Mouse (Mus musculus) adrenal gland, postnatal 10 days (tissue): Measurements from ENCODE around the gene Top1. TPM values are rescaled to one million over a fixed set of nuclear protein-coding genes. Genes with fewer than 3 reads are reported as not detected.
A peak's percentile ranks its signal among the peaks of the same experiment; 100 is the strongest.

Source experiments
- DNase-seq: peaks from one replicate; pipeline ENCODE4 v3.0.0; 2021; ENCODE audit warnings: mixed read lengths
- total RNA-seq, 2 experiments: library from RNA; stranded (reverse); gene quantifications; 2 replicates each; pipeline ENCODE4 v1.2.3; 2021

Gene Top1
- total RNA-seq, 2 experiments from 2014 or later = 72.7 to 75.0 TPM

- no peak for DNase-seq
These were observed 73.1 kb downstream of the Top1 start for GRCm38 (mm10) chr2:160718811-160719210.

DNA sequence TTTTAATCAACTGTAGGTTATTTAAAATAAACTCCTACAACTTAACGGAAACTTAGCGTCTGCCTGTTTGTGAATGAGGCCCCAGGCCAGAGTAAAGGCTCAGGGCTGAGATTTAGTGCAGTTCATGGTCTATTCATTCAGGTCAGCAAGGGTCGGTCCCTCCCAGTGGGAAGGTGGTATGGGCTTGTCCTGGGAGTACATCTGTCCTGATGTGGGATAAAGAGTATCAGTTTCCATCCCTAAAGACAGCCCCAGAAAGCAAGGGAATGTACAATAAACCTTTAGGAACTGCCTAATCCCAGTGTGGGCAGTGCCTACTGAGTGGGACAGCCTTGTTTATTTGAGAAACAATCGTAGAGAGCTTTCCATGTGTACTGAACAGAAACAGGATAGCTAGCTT lies 77.0 kb downstream of the Top1 start:
- DNase-seq = no peak

- no peak for DNase-seq
These were observed 78.1 kb downstream of the Top1 start for GRCm38 (mm10) chr2:160723613-160724375.

DNA sequence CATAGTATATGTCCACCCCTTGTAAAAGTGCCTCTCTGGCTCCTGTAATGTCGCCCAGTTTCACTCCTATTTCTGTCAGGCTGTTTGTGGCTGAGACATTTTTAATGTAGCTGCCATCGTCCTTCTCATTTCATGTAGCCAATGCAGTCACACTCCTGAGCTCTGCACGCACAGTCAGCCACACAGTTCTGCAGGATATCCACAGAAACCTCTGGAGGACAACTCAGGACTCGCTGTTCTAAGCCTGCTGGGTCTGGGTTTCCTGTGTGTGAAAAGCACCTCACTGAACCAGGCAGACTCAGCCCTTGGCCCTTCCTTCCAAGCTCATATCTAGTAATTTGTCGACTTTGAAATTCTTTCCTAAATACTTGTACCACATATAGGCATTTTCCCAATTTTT lies 78.8 kb downstream of the Top1 start:
- DNase-seq = no peak

DNA sequence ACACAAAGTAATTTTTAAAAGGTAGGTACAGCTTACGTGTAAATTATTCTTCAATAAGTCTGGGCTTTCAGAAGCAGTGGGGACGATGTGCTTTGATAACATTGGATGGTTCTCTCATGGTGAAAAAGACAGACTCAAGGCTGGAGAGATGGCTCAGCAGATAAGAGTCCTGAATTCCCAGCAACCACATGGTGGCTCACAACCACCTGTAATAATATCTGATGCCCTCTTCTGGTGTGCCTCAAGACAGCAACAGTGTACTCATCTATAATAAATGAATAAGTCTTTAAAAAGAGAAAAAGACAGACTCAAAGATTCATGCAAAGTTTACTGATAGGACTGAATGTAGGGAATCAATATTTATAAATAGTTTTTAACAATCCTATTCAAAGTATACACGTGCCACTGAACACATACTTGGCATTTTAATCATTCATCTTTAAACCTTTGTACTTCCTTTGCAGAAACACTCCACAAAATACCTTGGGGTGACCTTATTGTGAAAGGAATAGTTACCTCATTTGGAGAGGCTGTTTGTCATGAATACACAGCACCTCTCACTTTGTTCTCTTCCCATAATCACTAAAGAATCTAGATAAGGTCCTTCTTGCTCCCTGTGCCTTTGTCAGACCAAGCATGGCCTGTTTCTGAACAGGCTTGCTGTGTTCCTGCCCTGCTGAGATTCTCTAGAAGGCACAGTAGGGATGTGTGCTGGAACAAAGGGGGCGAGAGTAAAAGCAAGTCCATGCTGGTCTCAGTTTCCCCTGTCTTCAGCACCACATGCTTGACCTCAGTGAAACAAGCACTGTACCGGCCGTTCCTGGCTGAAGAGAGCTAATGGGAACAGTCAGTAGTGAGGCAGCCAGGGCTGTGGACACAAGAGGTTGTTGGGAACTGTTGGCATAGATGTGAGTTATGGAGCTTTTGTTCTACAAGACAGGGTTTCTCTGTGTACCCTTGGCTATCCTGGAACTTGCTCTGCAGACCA lies 80.5 kb downstream of the Top1 start:
- DNase-seq = no peak

- DNase-seq = no peak
These were observed 83.3 kb downstream of the Top1 start for GRCm38 (mm10) chr2:160728972-160729371.

DNA sequence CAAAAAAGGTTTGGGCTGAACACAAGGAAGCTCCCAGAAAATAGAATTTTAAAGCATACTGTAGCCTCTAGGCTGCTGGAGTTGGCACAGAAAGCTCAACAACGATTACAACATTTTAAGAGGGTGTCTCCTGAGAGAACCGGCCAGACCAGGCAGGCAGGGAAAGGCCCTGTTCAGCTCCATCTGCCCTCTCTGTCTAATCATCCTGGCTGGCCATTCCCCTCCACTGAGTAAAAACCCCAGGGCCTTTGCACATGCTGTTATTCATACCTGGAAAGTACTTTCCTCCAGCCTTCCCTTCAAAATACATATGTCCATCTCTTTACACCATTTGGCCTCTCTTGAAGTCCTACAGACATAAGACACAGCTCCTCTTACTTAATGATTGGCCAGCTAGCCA lies 83.7 kb downstream of the Top1 start:
- no peak for DNase-seq

DNA sequence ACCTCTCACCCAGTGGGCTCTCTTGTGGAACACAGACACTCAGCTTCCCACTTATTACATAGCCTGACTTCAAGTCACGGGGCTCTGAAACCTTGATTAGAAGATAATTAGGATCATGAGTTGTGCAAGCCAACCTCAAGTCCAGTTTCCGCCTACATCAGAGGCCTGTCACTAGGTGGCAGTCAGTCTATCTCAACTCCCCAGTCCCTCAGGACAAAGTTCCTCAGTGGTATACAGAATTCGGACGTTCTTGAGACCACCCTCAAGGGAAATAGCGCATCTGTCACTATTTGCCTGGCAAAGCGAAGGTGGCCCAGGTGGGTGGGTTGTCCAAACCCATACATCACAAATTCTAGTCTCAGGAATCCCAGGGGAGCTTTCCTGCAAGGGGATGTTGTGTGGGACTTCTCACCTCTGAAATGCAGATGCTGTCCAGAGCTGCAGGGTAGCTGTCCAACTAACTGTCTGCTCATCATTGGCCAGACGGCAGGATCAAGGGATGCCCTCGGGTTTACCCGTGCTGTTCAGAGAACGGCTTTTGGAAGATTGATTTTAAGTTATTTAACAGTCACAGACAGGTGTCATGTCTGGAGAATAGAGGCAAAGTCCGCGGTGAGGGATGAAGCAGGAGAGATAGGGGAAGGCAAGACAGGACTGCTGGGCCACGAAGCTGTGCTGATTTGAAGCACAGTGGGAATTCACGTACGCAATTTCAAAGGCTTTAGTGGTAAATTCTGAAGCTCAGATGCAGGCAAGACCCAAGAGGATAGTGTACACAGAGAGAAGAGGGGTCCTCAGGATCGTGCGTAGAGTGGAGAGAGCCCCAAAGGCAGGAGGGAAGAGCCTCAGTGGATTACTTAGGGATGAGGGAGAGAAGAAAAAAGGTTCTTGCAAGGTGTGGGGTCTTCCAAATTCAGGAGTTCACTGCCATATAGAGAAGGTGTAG lies 84.4 kb downstream of the Top1 start:
- DNase-seq = no peak

- no peak for DNase-seq
These were observed 85.1 kb downstream of the Top1 start for GRCm38 (mm10) chr2:160730797-160731116.

GRCm38 (mm10) chr2:160731117-160731838 lies 85.6 kb downstream of the Top1 start, which contains the start of gene Plcg1:
Gene Plcg1 (plus strand): TSS chr2:160731300.
- peak; percentile 96 for DNase-seq

DNA sequence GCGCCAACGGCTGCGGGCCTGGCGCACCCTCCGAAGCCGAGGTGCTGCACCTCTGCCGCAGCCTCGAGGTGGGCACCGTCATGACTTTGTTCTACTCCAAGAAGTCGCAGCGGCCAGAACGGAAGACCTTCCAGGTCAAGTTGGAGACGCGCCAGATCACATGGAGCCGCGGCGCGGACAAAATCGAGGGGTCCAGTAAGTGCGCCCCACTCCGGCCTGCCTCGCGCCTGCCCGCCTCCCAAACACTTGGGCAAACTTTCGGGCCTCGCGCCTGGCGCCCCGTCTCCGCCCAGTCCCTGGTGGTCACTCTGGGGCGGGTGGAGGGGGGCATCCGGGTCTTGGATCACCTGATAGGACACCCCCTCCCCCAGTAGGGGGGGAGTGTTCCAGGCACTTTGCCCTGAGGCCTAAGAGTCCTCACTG lies 86.2 kb downstream of the Top1 start:
- peak; percentile 78 for DNase-seq

DNA sequence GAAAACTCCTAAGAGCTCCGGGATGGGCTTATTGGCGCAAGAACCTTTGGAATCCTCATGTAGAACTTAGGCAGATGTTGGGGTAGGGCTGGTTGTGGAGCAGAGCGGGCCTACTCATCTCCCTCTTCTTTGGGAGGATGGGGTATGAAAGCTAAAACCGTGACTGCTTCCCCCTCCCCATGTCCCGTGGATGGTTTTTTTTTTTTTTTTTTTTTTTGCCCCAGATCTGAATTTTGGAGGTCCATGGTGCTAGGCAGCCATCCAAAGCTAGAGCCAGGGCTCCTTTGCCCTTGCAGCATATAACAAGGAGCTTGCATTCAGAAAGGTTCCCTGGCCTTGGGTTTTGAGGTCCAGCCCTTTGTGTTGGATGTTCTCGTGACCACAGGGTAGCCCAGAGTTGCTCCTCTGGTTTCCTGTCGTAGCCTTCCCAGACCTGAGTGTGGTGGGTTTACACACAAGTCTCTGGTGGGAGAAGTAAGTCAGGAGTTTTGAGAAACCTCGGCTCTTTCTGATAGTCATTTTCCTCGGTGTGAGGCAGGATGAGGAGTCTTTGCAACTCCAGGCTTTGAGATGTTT lies 86.8 kb downstream of the Top1 start:
- DNase-seq = no peak

- DNase-seq = no peak
These were observed 87.4 kb downstream of the Top1 start for GRCm38 (mm10) chr2:160733131-160733531.

- no peak for DNase-seq
These were observed 88.6 kb downstream of the Top1 start for GRCm38 (mm10) chr2:160734331-160734730.

DNA sequence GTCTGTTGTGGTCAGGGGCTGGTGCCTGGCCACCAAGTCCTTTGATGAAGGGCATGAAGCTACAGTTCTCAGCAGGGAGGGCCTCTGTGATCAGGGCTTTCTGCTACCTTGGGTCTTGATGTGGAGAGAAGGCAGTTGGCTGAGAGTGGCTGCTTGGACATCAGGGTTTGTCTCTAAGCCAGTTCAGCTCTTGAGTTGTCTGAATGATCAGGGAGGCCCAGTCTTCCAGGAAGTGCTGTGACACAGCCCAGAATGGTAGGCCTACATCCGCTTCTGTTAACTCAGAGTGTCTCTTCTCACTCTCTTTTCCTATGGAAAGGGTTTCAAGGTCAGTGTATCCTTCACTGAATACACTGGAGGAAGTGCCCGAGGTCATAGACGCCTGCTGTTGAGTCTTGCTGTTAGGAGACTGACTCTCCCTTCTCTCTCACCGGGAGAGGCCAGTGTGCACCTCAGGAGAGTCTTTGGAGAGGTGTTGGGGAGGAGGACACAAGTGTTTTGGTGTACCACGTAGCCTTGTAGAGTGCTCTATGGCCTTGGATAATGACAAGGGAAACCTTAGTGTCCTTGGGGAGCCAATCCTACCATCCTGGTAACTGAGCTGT lies 90.1 kb downstream of the Top1 start:
- DNase-seq = no peak

GRCm38 (mm10) chr2:160736466-160736865 lies 90.8 kb downstream of the Top1 start:
- DNase-seq = no peak

DNA sequence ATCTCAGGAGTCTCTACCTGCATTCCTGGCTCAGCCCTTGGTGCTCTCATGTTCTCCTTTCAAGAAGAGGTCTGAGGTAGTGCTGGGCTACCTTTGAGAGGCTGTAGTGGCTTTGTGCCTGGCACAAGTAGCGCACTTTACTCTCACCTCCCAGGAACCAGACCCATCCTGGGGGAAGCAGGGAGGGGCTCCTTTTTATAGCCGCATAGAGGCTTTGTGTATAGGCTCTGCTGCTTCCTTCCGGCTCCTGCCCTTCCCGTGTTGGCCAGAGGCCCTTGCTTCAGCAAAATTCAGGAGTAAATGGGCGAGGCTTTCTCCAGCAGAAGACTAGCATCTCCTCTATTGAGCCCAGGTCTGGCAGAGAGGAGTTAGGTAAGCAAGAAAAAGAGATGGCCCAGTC lies 92.7 kb downstream of the Top1 start:
- no peak for DNase-seq

DNA sequence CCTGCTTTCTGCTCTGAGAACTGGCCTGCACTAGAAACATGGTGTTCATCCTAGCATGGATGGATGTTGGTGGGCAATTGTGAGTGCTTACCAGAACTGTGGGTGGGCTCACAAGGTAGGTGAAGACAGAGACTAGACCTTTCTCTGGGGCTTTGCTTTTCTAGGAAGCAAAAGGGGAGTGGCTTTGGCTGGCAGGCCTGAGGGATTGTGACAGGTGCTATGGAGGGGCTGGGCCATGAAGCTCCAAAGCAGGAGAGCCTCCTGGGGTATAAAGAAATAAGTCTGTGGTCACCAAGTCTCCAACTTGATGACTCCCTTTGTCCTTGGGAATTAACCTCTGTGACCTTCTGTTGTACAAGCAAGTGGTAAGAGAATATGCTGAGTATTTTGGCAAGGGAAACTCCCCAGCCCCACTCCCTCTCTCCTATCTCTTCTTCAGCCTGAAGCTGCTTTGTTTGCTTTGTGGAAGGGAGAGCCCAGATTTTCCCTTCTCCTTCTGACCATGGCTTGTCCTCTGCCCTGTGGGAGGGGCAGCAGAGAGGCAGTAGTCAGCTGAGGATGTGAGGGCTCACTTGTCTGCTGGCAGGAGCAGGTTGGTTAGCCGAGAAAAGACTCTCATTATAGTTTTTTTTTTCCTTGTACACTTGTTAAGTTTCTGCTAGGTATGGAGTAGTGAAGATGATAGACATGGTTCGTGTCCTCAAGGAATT lies 94.1 kb downstream of the Top1 start:
- no peak for DNase-seq

DNA sequence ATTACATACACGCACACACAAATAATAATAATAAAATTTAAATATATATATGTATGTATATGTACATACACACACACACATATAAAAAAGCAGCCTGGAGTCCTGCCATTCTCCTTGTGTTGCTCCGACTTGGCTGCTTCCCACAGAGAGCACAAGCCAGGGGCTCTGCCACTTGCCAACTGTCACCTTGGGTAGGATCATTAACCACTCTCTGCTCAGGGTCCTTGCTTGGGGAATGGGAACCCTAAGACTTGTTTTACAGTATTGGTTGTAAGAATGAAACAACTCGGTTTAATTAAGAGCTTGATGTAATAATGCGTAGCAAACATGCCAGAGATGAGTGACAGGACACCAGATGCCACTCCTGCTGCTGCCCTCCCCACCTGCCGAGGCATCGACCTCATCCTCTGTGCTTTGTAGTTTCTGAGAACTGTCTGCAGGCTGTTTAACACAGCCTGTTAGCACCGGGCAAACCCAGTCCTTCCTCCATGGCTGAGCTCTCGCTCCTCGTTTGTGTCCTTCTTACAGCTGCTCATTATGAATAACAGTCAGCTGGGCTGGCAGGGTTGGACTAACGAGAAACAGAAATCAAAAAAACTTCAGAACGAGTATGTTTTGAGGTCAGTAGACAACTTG lies 95.0 kb downstream of the Top1 start:
- DNase-seq = no peak
